Mouse (Mus musculus): ENCODE data around the gene Tsc22d3. TPM values are rescaled to one million over a fixed set of nuclear protein-coding genes. Genes with fewer than 3 reads are reported as not detected.

The Tsc22d3 gene
- polyA plus RNA-seq, 1 experiment from 2014 or later = 95.8 TPM

Other genes with a start within 250 kb of the Tsc22d3 start
- 67.3 and 68.8 TPM in 2 replicates for gene Prps1, start 144.0 kb downstream of the Tsc22d3 start, polyA plus RNA-seq (2015; fragmentation: Nextera tagmentation; extraction: Ambion mirVana)
- 2.6 and 3.0 TPM in 2 replicates for gene Mid2, start 63.9 kb upstream of the Tsc22d3 start, polyA plus RNA-seq (2015; fragmentation: Nextera tagmentation; extraction: Ambion mirVana)
- gene Tex13b, start 212.8 kb upstream of the Tsc22d3 start, polyA plus RNA-seq (2015; fragmentation: Nextera tagmentation; extraction: Ambion mirVana) = not detected in 2 replicates